Mouse (Mus musculus) liver, postnatal 0 days (tissue): Measurements from ENCODE around the gene Svep1. TPM values are rescaled to one million over a fixed set of nuclear protein-coding genes. Genes with fewer than 3 reads are reported as not detected.

Experiments
- ATAC-seq: fragments of 200-750 bp; cut with Nextera tagmentation; 2 replicates; pipeline ENCODE4 v1.8.0; 2017; ENCODE audit warnings: mild to moderate bottlenecking, moderate library complexity
- DNase-seq: peaks from one replicate; pipeline ENCODE4 v3.0.0-alpha.2; 2016
- H3K27ac ChIP-seq: fragments of 300-500 bp; sonication (generic); 2 replicates; pipeline ENCODE4 v1.5.1; 2014; ENCODE audit warnings: antibody characterized with exemption, moderate library complexity, mild to moderate bottlenecking, low read depth
- H3K27me3 ChIP-seq: fragments of 300-500 bp; sonication (generic); 2 replicates; pipeline ENCODE4 v1.6.1; 2014; ENCODE audit warnings: low read length, control low read depth, mixed read lengths; ENCODE audit not compliant: insufficient read depth
- H3K36me3 ChIP-seq: fragments of 300-500 bp; sonication (generic); replicated peaks from 2 replicates; pipeline ENCODE4 v1.6.1; 2014; ENCODE audit warnings: mild to moderate bottlenecking, control low read depth, low read length, moderate library complexity, mixed read lengths; ENCODE audit not compliant: insufficient read depth
- H3K4me1 ChIP-seq: fragments of 300-500 bp; sonication (generic); 2 replicates; pipeline ENCODE4 v1.6.1; 2014; ENCODE audit warnings: antibody characterized with exemption, mild to moderate bottlenecking, control low read depth; ENCODE audit not compliant: insufficient read depth
- H3K4me2 ChIP-seq: fragments of 300-500 bp; sonication (generic); 2 replicates; pipeline ENCODE4 v1.6.1; 2014; ENCODE audit warnings: low read depth, mild to moderate bottlenecking, low read length, moderate library complexity, mixed read lengths
- H3K4me3 ChIP-seq: fragments of 300-500 bp; sonication (generic); 2 replicates; pipeline ENCODE4 v1.5.1; 2014; ENCODE audit warnings: low read depth, low read length
- H3K9ac ChIP-seq: fragments of 300-500 bp; sonication (generic); replicated peaks from 2 replicates; pipeline ENCODE4 v1.6.1; 2014; ENCODE audit warnings: mild to moderate bottlenecking, moderate library complexity
- H3K9me3 ChIP-seq: fragments of 300-500 bp; sonication (generic); 2 replicates; pipeline ENCODE4 v1.6.1; 2016; ENCODE audit warnings: mild to moderate bottlenecking, control low read depth, low read length, mixed read lengths
- CTCF ChIP-seq: sonication (generic); IDR thresholded peaks from 2 replicates; pipeline ENCODE4 v1.5.1; 2016; ENCODE audit warnings: antibody characterized with exemption, low read depth
- EP300 ChIP-seq: IDR thresholded peaks from 2 replicates; pipeline ENCODE4 v1.6.1; 2016; ENCODE audit warnings: antibody characterized with exemption, low read depth, mild to moderate bottlenecking
- WGBS: fragments of 180-500 bp; shearing (Covaris S2); extraction: QIAGEN DNeasy Blood & Tissue Kit; methylation state at CpG from one replicate; pipeline ENCODE4 v1.1.7; 2014; ENCODE audit not compliant: insufficient replicate concordance; 5-methylcytosine and 5-hydroxymethylcytosine counted together
- polyA plus RNA-seq: library from polyadenylated mRNA; unstranded; fragments of >200 nt; fragmentation: Nextera tagmentation; extraction: Ambion mirVana; gene quantifications from 2 replicates; pipeline ENCODE4 v1.2.1, GENCODE M21; 2015

Svep1 gene
- polyA plus RNA-seq, 1 experiment from 2014 or later: 0.12 TPM

DNA sequence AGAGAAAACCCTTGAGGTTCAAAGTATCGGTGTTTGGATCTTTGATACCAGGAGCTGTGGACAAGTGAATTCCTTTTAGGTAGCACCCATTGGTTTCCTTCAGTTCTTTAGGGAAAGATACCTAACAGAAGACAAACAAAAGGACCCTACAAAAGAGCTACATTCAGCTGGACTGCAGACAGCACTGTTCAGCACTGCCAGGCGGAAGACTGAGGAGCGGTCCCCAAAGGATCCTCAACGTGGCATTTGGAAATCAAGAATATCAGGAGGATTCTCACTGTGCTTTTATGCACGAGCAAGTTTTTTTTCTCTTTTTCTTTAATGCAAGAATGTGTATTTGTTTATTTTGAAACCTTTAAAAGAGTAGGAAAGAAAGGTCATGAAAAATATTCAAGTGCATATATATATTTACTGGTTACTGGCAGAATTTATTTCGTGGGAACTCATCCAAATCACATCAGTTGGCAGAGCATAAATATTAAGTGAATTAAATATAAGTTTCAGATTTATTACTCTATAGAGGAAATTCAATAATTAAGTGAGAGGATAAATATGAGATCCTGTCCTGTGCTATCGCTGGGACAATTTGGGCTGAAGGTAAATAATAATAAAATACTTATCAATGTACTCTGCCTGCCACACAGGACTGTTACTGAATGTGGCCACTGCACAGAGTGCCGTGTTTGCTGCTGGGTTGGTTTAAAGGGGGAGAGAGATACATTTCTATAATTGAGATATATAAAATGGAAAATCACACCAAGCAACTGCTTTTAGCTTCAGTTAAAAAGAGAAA is 66.7 kb downstream of the Svep1 start:
- Histone ChIP-seq H3K36me3 (no peaks in the 10 kb centered on the region), H3K9me3 (no peaks in the 10 kb centered on the region), H3K4me1 (no peaks in the 10 kb centered on the region), H3K27me3 (no peaks in the 10 kb centered on the region), H3K4me2 (no peak overlapping the region), H3K27ac (no peak overlapping the region), H3K4me3 (no peak overlapping the region), H3K9ac (no peak overlapping the region)
- no peak for ATAC-seq
- no peak for DNase-seq
- 75% methylated on average over 8 of the region's 8 CpGs for WGBS
- TF ChIP-seq CTCF: no peak
- no peak for TF ChIP-seq EP300

- Histone ChIP-seq H3K27ac (no peak overlapping the region), H3K9me3 (no peaks in the 10 kb centered on the region), H3K27me3 (no peaks in the 10 kb centered on the region), H3K4me3 (no peak overlapping the region), H3K36me3 (no peaks in the 10 kb centered on the region), H3K4me2 (no peak overlapping the region), H3K4me1 (no peaks in the 10 kb centered on the region), H3K9ac (no peak overlapping the region)
- ATAC-seq: no peak
- TF ChIP-seq CTCF (no peak), EP300 (no peak)
- 71% methylated on average over 6 of the region's 6 CpGs for WGBS
- DNase-seq: no peak
Observed at GRCm38 (mm10) chr4:58139241-58139640, 67.4 kb downstream of the Svep1 start.

- no peak for ATAC-seq
- no peaks in the 10 kb centered on the region for H3K4me1 ChIP-seq
- H3K36me3 ChIP-seq: no peaks in the 10 kb centered on the region
- H3K9ac ChIP-seq: no peak overlapping the region
- H3K4me2 ChIP-seq: no peak overlapping the region
- DNase-seq: no peak
- WGBS: 90% methylated on average over 1 of the region's 1 CpGs
- no peaks in the 10 kb centered on the region for H3K27me3 ChIP-seq
- H3K4me3 ChIP-seq: no peak overlapping the region
- no peak for TF ChIP-seq EP300
- no peak for TF ChIP-seq CTCF
- no peaks in the 10 kb centered on the region for H3K9me3 ChIP-seq
- H3K27ac ChIP-seq: no peak overlapping the region
Observed at GRCm38 (mm10) chr4:58133610-58134309, 72.9 kb downstream of the Svep1 start.

GRCm38 (mm10) chr4:58129844-58130243 is 76.8 kb downstream of the Svep1 start:
- H3K27ac ChIP-seq: no peak overlapping the region
- TF ChIP-seq CTCF (no peak), EP300 (no peak)
- 52% methylated on average over 4 of the region's 4 CpGs for whole genome bisulfite sequencing
- H3K4me1 ChIP-seq: no peaks in the 10 kb centered on the region
- H3K36me3 ChIP-seq: no peaks in the 10 kb centered on the region
- H3K4me2 ChIP-seq: no peak overlapping the region
- H3K27me3 ChIP-seq: no peaks in the 10 kb centered on the region
- H3K4me3 ChIP-seq: no peak overlapping the region
- DNase-seq: no peak
- H3K9me3 ChIP-seq: no peaks in the 10 kb centered on the region
- H3K9ac ChIP-seq: no peak overlapping the region
- ATAC-seq: no peak

DNA sequence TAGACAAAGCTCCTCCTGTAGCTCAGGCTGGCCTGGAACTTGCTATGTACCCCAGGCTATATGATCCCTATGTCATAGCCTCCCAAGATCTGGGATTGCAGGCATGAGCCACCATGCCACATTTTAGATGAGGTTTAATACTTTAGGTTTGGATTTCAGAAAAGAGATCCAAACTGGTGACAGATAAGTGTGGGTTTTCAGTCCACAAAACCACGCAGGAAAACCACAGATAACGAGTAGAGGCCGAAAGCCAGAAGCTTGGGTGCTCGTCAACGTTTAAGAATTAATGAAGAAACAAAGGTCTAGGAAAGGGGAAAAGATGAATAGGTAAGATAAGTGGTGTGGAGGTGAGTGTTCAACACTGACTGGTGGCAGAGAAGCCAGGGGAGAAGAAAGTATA is 79.6 kb downstream of the Svep1 start:
- Histone ChIP-seq H3K36me3 (no peaks in the 10 kb centered on the region), H3K4me1 (no peaks in the 10 kb centered on the region), H3K4me3 (no peak overlapping the region), H3K4me2 (no peak overlapping the region), H3K27ac (no peak overlapping the region), H3K9me3 (no peaks in the 10 kb centered on the region), H3K9ac (no peak overlapping the region), H3K27me3 (no peaks in the 10 kb centered on the region)
- TF ChIP-seq CTCF (no peak), EP300 (no peak)
- no peak for DNase-seq
- WGBS: 24% methylated on average over 5 of the region's 5 CpGs
- ATAC-seq: no peak

GRCm38 (mm10) chr4:58115452-58115851 is 91.2 kb downstream of the Svep1 start:
- H3K9me3 ChIP-seq: no peaks in the 10 kb centered on the region
- no peak overlapping the region for H3K27ac ChIP-seq
- no peak for TF ChIP-seq EP300
- TF ChIP-seq CTCF: no peak
- no peaks in the 10 kb centered on the region for H3K4me1 ChIP-seq
- ATAC-seq: no peak
- H3K9ac ChIP-seq: no peak overlapping the region
- H3K4me2 ChIP-seq: no peak overlapping the region
- no peak for DNase-seq
- H3K27me3 ChIP-seq: no peaks in the 10 kb centered on the region
- H3K36me3 ChIP-seq: no peaks in the 10 kb centered on the region
- WGBS: 80% methylated on average over 8 of the region's 8 CpGs
- no peak overlapping the region for H3K4me3 ChIP-seq
